Mouse (Mus musculus) small intestine, adult 2 months (tissue): ENCODE data around the gene Idnk.

ENCODE experiments used
- CTCF ChIP-seq: fragments of 200-500 bp; IDR thresholded peaks from 2 replicates; pipeline ENCODE4 v1.5.1; 2012; ENCODE audit warnings: low read depth, mild to moderate bottlenecking, control low read depth, inconsistent platforms, low read length, moderate library complexity, mixed read lengths; ENCODE audit not compliant: insufficient replicate concordance, insufficient read length; ENCODE audit errors: extremely low read depth
- POLR2A ChIP-seq: fragments of 200-500 bp; IDR thresholded peaks from 2 replicates; pipeline ENCODE4 v1.6.1; 2012; ENCODE audit warnings: low read depth, mild to moderate bottlenecking, control low read depth, inconsistent platforms, low read length, moderate library complexity

GRCm38 (mm10) chr13:58192146-58192545 lies 34.7 kb downstream of the Idnk start:
- TF ChIP-seq POLR2A: no peak
- TF ChIP-seq CTCF: no peak
